Mouse (Mus musculus) myocyte (in vitro differentiated cells): ENCODE data around the gene Gm45753.

Source experiments
- CEBPB ChIP-seq: IDR thresholded peaks from 2 replicates; pipeline ENCODE4 v1.6.1; 2011; ENCODE audit warnings: mild to moderate bottlenecking, moderate library complexity; ENCODE audit not compliant: poor library complexity, insufficient read depth, severe bottlenecking
- E2F4 ChIP-seq: IDR thresholded peaks from one replicate; pipeline ENCODE4 v1.6.1; 2011; ENCODE audit warnings: mild to moderate bottlenecking, control low read depth, moderate library complexity; ENCODE audit not compliant: insufficient read depth
- MAX ChIP-seq: IDR thresholded peaks from one replicate; pipeline ENCODE4 v1.6.1; 2011; ENCODE audit warnings: low read depth, mild to moderate bottlenecking, control low read depth
- POLR2A ChIP-seq: IDR thresholded peaks from one replicate; pipeline ENCODE4 v1.6.1; 2011; ENCODE audit warnings: low read depth, mild to moderate bottlenecking, control low read depth, moderate library complexity; ENCODE audit not compliant: insufficient read length
- POLR2AphosphoS2 ChIP-seq: IDR thresholded peaks from one replicate; pipeline ENCODE4 v1.6.1; 2011; ENCODE audit warnings: low read depth, control low read depth; ENCODE audit not compliant: insufficient read length
- SRF ChIP-seq: IDR thresholded peaks from one replicate; pipeline ENCODE4 v1.6.1; 2011; ENCODE audit warnings: low read depth; ENCODE audit not compliant: control insufficient read depth, insufficient read length
- USF1 ChIP-seq: IDR thresholded peaks from one replicate; pipeline ENCODE4 v1.6.1; 2011; ENCODE audit warnings: low read depth, mild to moderate bottlenecking, control low read depth, moderate library complexity

- TF ChIP-seq POLR2AphosphoS2 = no peak
- no peak for TF ChIP-seq POLR2A
- no peak for TF ChIP-seq MAX
- TF ChIP-seq SRF = no peak
- no peak for TF ChIP-seq USF1
- TF ChIP-seq E2F4 = no peak
- no peak for TF ChIP-seq CEBPB
These were observed 21.1 kb upstream of the Gm45753 start for GRCm38 (mm10) chr8:45329206-45329980.
